Mouse (Mus musculus): ENCODE measurements at regions not wholly inside any gene's neighbourhood (a gene's known extent, or its start where the extent isn't known, plus 50 kb on each side); places are given as distances from the start of the nearest gene placed in this dataset.

- H3K27ac ChIP-seq = no peak overlapping the region
Observed at GRCm38 (mm10) chr6:55627228-55627627, 53.8 kb downstream of the Neurod6 start.

GRCm38 (mm10) chr6:55620366-55620765 is 60.7 kb downstream of the Neurod6 start:
- H3K4me1 ChIP-seq (ENCODE audit: insufficient read depth, low read length) = peaks cover 3% of the 10 kb centered on the region; the same call in 1 of the 2 replicates
- DNase-seq (ENCODE audit: low spot score) = no peak
- no peak overlapping the region for H3K4me3 ChIP-seq (ENCODE audit: low read length)
- H3K9ac ChIP-seq (replicated peaks; ENCODE audit: low read length) = no peak overlapping the region
- no peak overlapping the region for H3K27ac ChIP-seq
- no peak for TF ChIP-seq CTCF (IDR thresholded peaks at IDR 0.05; ENCODE audit: low read depth)
- no peaks in the 10 kb centered on the region for H3K27me3 ChIP-seq (ENCODE audit: insufficient read depth, low read length)
- ATAC-seq = no peak
- no peak overlapping the region for H3K4me2 ChIP-seq (ENCODE audit: low read depth, low read length)
- H3K9me3 ChIP-seq (ENCODE audit: low read length) = no peaks in the 10 kb centered on the region
- WGBS = 67% methylated on average over 3 of the region's 3 CpGs
- H3K36me3 ChIP-seq (ENCODE audit: insufficient read depth, low read length) = no peaks in the 10 kb centered on the region

More at GRCm38 (mm10) chr6:55627228-55627627, 53.8 kb downstream of the Neurod6 start:
- Histone ChIP-seq H3K27me3 (ENCODE audit: insufficient read depth, low read length) (no peaks in the 10 kb centered on the region), H3K9me3 (ENCODE audit: low read length) (no peaks in the 10 kb centered on the region), H3K4me3 (ENCODE audit: low read length) (no peak overlapping the region), H3K9ac (replicated peaks; ENCODE audit: low read length) (no peak overlapping the region), H3K4me1 (ENCODE audit: insufficient read depth, low read length) (no peaks in the 10 kb centered on the region), H3K36me3 (ENCODE audit: insufficient read depth, low read length) (no peaks in the 10 kb centered on the region), H3K4me2 (ENCODE audit: low read depth, low read length) (no peak overlapping the region)
- no peak for TF ChIP-seq CTCF (IDR thresholded peaks at IDR 0.05; ENCODE audit: low read depth)
- WGBS = 74% methylated on average over 5 of the region's 5 CpGs
- ATAC-seq (no peak), DNase-seq (ENCODE audit: low spot score) (no peak)

- peak overlapping the region; percentile 23 for H3K4me3 ChIP-seq (ENCODE audit: low read length)
- H3K27me3 ChIP-seq (ENCODE audit: insufficient read depth, low read length) = no peaks in the 10 kb centered on the region
- peak overlapping the region; percentile 46 for H3K4me2 ChIP-seq (ENCODE audit: low read depth, low read length)
- DNase-seq (ENCODE audit: low spot score) (peak; percentile 88), ATAC-seq (peak; percentile 76)
- no peaks in the 10 kb centered on the region for H3K9me3 ChIP-seq (ENCODE audit: low read length)
- no peak for TF ChIP-seq CTCF (IDR thresholded peaks at IDR 0.05; ENCODE audit: low read depth)
- H3K4me1 ChIP-seq (ENCODE audit: insufficient read depth, low read length) = peaks cover 3% of the 10 kb centered on the region; the same call in 1 of the 2 replicates
- peak overlapping the region; percentile 31 for H3K9ac ChIP-seq (replicated peaks; ENCODE audit: low read length)
- peak overlapping the region; percentile 75 for H3K27ac ChIP-seq
- WGBS = 9% methylated on average over 13 of the region's 13 CpGs
- H3K36me3 ChIP-seq (ENCODE audit: insufficient read depth, low read length) = no peaks in the 10 kb centered on the region
Observed at GRCm38 (mm10) chr6:55617922-55618481, 63.1 kb downstream of the Neurod6 start.

GRCm38 (mm10) chr6:55610395-55610794 is 70.7 kb downstream of the Neurod6 start:
- peak; percentile 15 for DNase-seq (ENCODE audit: low spot score)

GRCm38 (mm10) chr6:55609976-55610375 is 71.1 kb downstream of the Neurod6 start:
- Histone ChIP-seq H3K9me3 (ENCODE audit: low read length) (no peaks in the 10 kb centered on the region), H3K36me3 (ENCODE audit: insufficient read depth, low read length) (no peaks in the 10 kb centered on the region), H3K4me3 (ENCODE audit: low read length) (no peak overlapping the region), H3K4me2 (ENCODE audit: low read depth, low read length) (no peak overlapping the region), H3K27me3 (ENCODE audit: insufficient read depth, low read length) (no peaks in the 10 kb centered on the region), H3K9ac (replicated peaks; ENCODE audit: low read length) (no peak overlapping the region), H3K4me1 (ENCODE audit: insufficient read depth, low read length) (no peaks in the 10 kb centered on the region), H3K27ac (no peak overlapping the region)
- ATAC-seq (no peak), DNase-seq (ENCODE audit: low spot score) (no peak)
- TF ChIP-seq CTCF (IDR thresholded peaks at IDR 0.05; ENCODE audit: low read depth) = no peak
- 82% methylated on average over 1 of the region's 1 CpGs for WGBS

More at GRCm38 (mm10) chr6:55610395-55610794, 70.7 kb downstream of the Neurod6 start:
- WGBS = 19% methylated on average over 3 of the region's 3 CpGs
- Histone ChIP-seq H3K27me3 (ENCODE audit: insufficient read depth, low read length) (no peaks in the 10 kb centered on the region), H3K4me1 (ENCODE audit: insufficient read depth, low read length) (no peaks in the 10 kb centered on the region), H3K27ac (no peak overlapping the region), H3K4me2 (ENCODE audit: low read depth, low read length) (no peak overlapping the region), H3K9me3 (ENCODE audit: low read length) (no peaks in the 10 kb centered on the region), H3K4me3 (ENCODE audit: low read length) (no peak overlapping the region), H3K36me3 (ENCODE audit: insufficient read depth, low read length) (no peaks in the 10 kb centered on the region), H3K9ac (replicated peaks; ENCODE audit: low read length) (no peak overlapping the region)
- ATAC-seq = no peak
- TF ChIP-seq CTCF (IDR thresholded peaks at IDR 0.05; ENCODE audit: low read depth) = no peak

- Histone ChIP-seq H3K36me3 (ENCODE audit: insufficient read depth, low read length) (no peaks in the 10 kb centered on the region), H3K4me1 (ENCODE audit: insufficient read depth, low read length) (no peaks in the 10 kb centered on the region), H3K9ac (replicated peaks; ENCODE audit: low read length) (no peak overlapping the region), H3K27ac (no peak overlapping the region), H3K4me3 (ENCODE audit: low read length) (no peak overlapping the region), H3K9me3 (ENCODE audit: low read length) (no peaks in the 10 kb centered on the region), H3K4me2 (ENCODE audit: low read depth, low read length) (no peak overlapping the region), H3K27me3 (ENCODE audit: insufficient read depth, low read length) (no peaks in the 10 kb centered on the region)
- TF ChIP-seq CTCF (IDR thresholded peaks at IDR 0.05; ENCODE audit: low read depth) = no peak
- 84% methylated on average over 1 of the region's 1 CpGs for WGBS
- DNase-seq (ENCODE audit: low spot score) = no peak
- no peak for ATAC-seq
Observed at GRCm38 (mm10) chr6:55609053-55609452, 72.0 kb downstream of the Neurod6 start.

- Histone ChIP-seq H3K9me3 (ENCODE audit: low read length) (no peaks in the 10 kb centered on the region), H3K4me2 (ENCODE audit: low read depth, low read length) (no peak overlapping the region), H3K36me3 (ENCODE audit: insufficient read depth, low read length) (no peaks in the 10 kb centered on the region), H3K4me1 (ENCODE audit: insufficient read depth, low read length) (no peaks in the 10 kb centered on the region), H3K9ac (replicated peaks; ENCODE audit: low read length) (no peak overlapping the region), H3K27me3 (ENCODE audit: insufficient read depth, low read length) (no peaks in the 10 kb centered on the region), H3K27ac (no peak overlapping the region), H3K4me3 (ENCODE audit: low read length) (no peak overlapping the region)
- no peak for ATAC-seq
- TF ChIP-seq CTCF (IDR thresholded peaks at IDR 0.05; ENCODE audit: low read depth) = no peak
- WGBS = 76% methylated on average over 4 of the region's 4 CpGs
- no peak for DNase-seq (ENCODE audit: low spot score)
Observed at GRCm38 (mm10) chr6:55597088-55597487, 84.0 kb downstream of the Neurod6 start.
